Comparison of ENCODE assay signal across 8 mouse cellular contexts in the genomic region with DNA sequence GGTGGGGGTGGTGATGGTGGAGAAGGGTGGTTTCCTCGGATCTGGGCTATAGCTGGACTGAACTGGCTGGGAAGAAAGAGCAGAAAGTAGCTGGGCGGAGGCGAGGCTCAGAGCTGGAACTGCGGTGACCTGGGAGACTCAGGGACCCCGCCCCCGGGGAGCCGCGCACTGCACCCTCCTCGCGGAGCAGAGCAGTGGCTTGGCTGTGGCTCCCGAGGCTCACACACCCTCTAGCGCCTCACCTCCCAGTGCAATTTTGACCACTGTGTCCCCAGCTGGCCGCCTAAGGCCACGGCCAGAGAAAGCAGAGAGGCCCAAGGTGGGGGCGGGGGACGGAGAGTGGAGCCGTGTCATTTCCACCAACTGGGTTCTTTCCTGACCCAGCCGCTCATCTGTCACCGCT. TPM values are rescaled to one million over a fixed set of nuclear protein-coding genes. Genes with fewer than 3 reads are reported as not detected.
A peak's percentile ranks its signal among the peaks of the same experiment; 100 is the strongest.
DNase-seq lines count a peak whose midpoint lies in the region; ATAC-seq lines count a peak whose summit lies in the region.

No protein-coding gene starts in this region.

- peak overlapping the region; percentile 28 for H3K4me3 ChIP-seq in forebrain, embryonic 15.5 days
- H3K4me3 ChIP-seq in limb, embryonic 10.5 days = peak overlapping the region; percentile 50
- peak overlapping the region; percentile 33 for H3K4me3 ChIP-seq in neural tube, embryonic 13.5 days

- H3K9ac ChIP-seq in forebrain, embryonic 15.5 days (replicated peaks) = peak overlapping the region; percentile 6; the same call in 1 of the 2 replicates
- H3K9ac ChIP-seq in neural tube, embryonic 13.5 days = peak overlapping the region; percentile 55

- H3K36me3 ChIP-seq in forebrain, embryonic 15.5 days = no peaks in the 10 kb centered on the region
- H3K36me3 ChIP-seq in limb, embryonic 10.5 days = no peaks in the 10 kb centered on the region
- H3K36me3 ChIP-seq in neural tube, embryonic 13.5 days = no peaks in the 10 kb centered on the region

- peaks cover 66% of the 10 kb centered on the region for H3K27me3 ChIP-seq in forebrain, embryonic 15.5 days
- peaks cover 78% of the 10 kb centered on the region for H3K27me3 ChIP-seq in limb, embryonic 10.5 days (ENCODE audit: low read depth, poor library complexity, severe bottlenecking)
- H3K27me3 ChIP-seq in neural tube, embryonic 13.5 days = peaks cover 63% of the 10 kb centered on the region

- no peak overlapping the region for H3K27ac ChIP-seq in forebrain, embryonic 15.5 days (replicated peaks)
- H3K27ac ChIP-seq in limb, embryonic 10.5 days = peak overlapping the region; percentile 67
- peak overlapping the region; percentile 14; the same call in 1 of the 2 replicates for H3K27ac ChIP-seq in neural tube, embryonic 13.5 days (replicated peaks)

- peak; percentile 71 for ATAC-seq in forebrain, embryonic 15.5 days (replicated peaks)
- peak; percentile 78 for ATAC-seq in neural tube, embryonic 13.5 days (ENCODE audit: low read depth)

- under 1% methylated on average over 19 of the region's 19 CpGs for WGBS in forebrain, embryonic 15.5 days
- 0% methylated on average over 19 of the region's 19 CpGs for WGBS in limb, embryonic 10.5 days
- WGBS in neural tube, embryonic 13.5 days = 0% methylated on average over 19 of the region's 19 CpGs

- H3K9me3 ChIP-seq in forebrain, embryonic 15.5 days = no peaks in the 10 kb centered on the region
- no peaks in the 10 kb centered on the region for H3K9me3 ChIP-seq in limb, embryonic 10.5 days (replicated peaks)
- no peaks in the 10 kb centered on the region for H3K9me3 ChIP-seq in neural tube, embryonic 13.5 days

- peak overlapping the region; percentile 46 for H3K4me2 ChIP-seq in forebrain, embryonic 15.5 days (replicated peaks)
- H3K4me2 ChIP-seq in neural tube, embryonic 13.5 days = peak overlapping the region; percentile 71

- peak; percentile 26 for DNase-seq in gastrocnemius, postnatal 14 days
- DNase-seq in gastrocnemius, adult 8-10 months (ENCODE audit: low spot score in 2 of 2) = no peak
- DNase-seq in Muller cell, postnatal 12 days (ENCODE audit: inconsistent ontology term) = peak; percentile 29
- DNase-seq in limb, embryonic 10.5 days (ENCODE audit: low spot score) = peak; percentile 66
- no peak for DNase-seq in frontal cortex, postnatal 14 days (ENCODE audit: low spot score in 2 of 2)
- DNase-seq in left cerebral cortex, postnatal 14 days (ENCODE audit: low spot score in 2 of 2) = no peak

- H3K4me1 ChIP-seq in forebrain, embryonic 15.5 days = peaks cover 13% of the 10 kb centered on the region
- peaks cover 21% of the 10 kb centered on the region for H3K4me1 ChIP-seq in limb, embryonic 10.5 days
- H3K4me1 ChIP-seq in neural tube, embryonic 13.5 days (replicated peaks) = peaks cover 26% of the 10 kb centered on the region

- intact Hi-C loops in gastrocnemius, postnatal 14 days (cut with DNase I; ENCODE audit: low total_unique reads) = no loop called here
- intact Hi-C loops in left cerebral cortex, postnatal 14 days (cut with DNase I) = no loop called here

RNA-seq across cellular contexts. Expression of a gene that starts 16.3 kb away (rescaled TPM):
- total RNA-seq in gastrocnemius, postnatal 14 days (2021) = not detected
- not detected for total RNA-seq in gastrocnemius, adult 8-10 months (2022)
- polyA plus RNA-seq in forebrain, embryonic 15.5 days (2015; fragmentation: Nextera tagmentation; extraction: Ambion mirVana) = 0.09 TPM in 1 of 2 replicates, not detected in the other
- polyA plus RNA-seq in limb, embryonic 10.5 days (2016; fragmentation: Nextera tagmentation; extraction: Ambion mirVana) = not detected in 2 replicates
- polyA plus RNA-seq in neural tube, embryonic 13.5 days (2015; fragmentation: Nextera tagmentation; extraction: Ambion mirVana) = 5.1 and 6.8 TPM in 2 replicates
- not detected for total RNA-seq in left cerebral cortex, postnatal 14 days (2021)

Comparison
In these comparisons a context has a peak if more than half of its experiments do, and no peak if none do; other contexts are left out.
1. DNase-seq: peak in gastrocnemius, postnatal 14 days (single experiment), Muller cell, postnatal 12 days (single experiment) and limb, embryonic 10.5 days (single experiment); none in gastrocnemius, adult 8-10 months (0 of 2), frontal cortex, postnatal 14 days (0 of 2) and left cerebral cortex, postnatal 14 days (0 of 2).
2. Peak in every context shown above with its lines, with median percentiles within 50 percentile points of each other: H3K4me3 ChIP-seq.